Mouse (Mus musculus): Measurements from ENCODE around the gene Inpp1. TPM values are rescaled to one million over a fixed set of nuclear protein-coding genes. Genes with fewer than 3 reads are reported as not detected.

Gene Inpp1
- polyA plus RNA-seq, 1 experiment: 9.3 TPM

- H3K4me1 ChIP-seq (ENCODE audit: control insufficient read depth, insufficient read depth, low read length): no peaks in the 10 kb centered on the region
- 98% methylated on average over 3 of the region's 3 CpGs for WGBS
- DNase-seq: no peak
These were observed 21.6 kb upstream of the Inpp1 start for GRCm38 (mm10) chr1:52839099-52839498.

GRCm38 (mm10) chr1:52817813-52818147 lies 292 bp upstream of the Inpp1 start:
- no peak for DNase-seq
- TF ChIP-seq POLR2A (IDR thresholded peaks at IDR 0.05; ENCODE audit: borderline replicate concordance, extremely low read depth, low read depth, low read length) (no peak), CTCF (IDR thresholded peaks at IDR 0.05; ENCODE audit: insufficient read depth, low read length) (no peak)
- 4% methylated on average over 7 of the region's 7 CpGs for WGBS
- Histone ChIP-seq H3K4me3 (replicated peaks; ENCODE audit: extremely low read depth, low read depth, low read length) (peak overlapping the region; percentile 76), H3K4me1 (ENCODE audit: control insufficient read depth, insufficient read depth, low read length) (peaks cover 7% of the 10 kb centered on the region)

More at GRCm38 (mm10) chr1:52839099-52839498, 21.6 kb upstream of the Inpp1 start:
- TF ChIP-seq CTCF (IDR thresholded peaks at IDR 0.05; ENCODE audit: insufficient read depth, low read length): no peak
- no peak for TF ChIP-seq POLR2A (IDR thresholded peaks at IDR 0.05; ENCODE audit: borderline replicate concordance, extremely low read depth, low read depth, low read length)
- H3K4me3 ChIP-seq (replicated peaks; ENCODE audit: extremely low read depth, low read depth, low read length): no peak overlapping the region

- DNase-seq: peak; percentile 10
- TF ChIP-seq CTCF (IDR thresholded peaks at IDR 0.05; ENCODE audit: insufficient read depth, low read length): no peak
- no peak for TF ChIP-seq POLR2A (IDR thresholded peaks at IDR 0.05; ENCODE audit: borderline replicate concordance, extremely low read depth, low read depth, low read length)
- Histone ChIP-seq H3K4me3 (replicated peaks; ENCODE audit: extremely low read depth, low read depth, low read length) (peak overlapping the region; percentile 76), H3K4me1 (ENCODE audit: control insufficient read depth, insufficient read depth, low read length) (peaks cover 7% of the 10 kb centered on the region)
- 15% methylated on average over 13 of the region's 13 CpGs for WGBS
These were observed 1.1 kb downstream of the Inpp1 start for GRCm38 (mm10) chr1:52816232-52816891.

GRCm38 (mm10) chr1:52808456-52808855 lies 9.0 kb downstream of the Inpp1 start:
- TF ChIP-seq POLR2A (IDR thresholded peaks at IDR 0.05; ENCODE audit: borderline replicate concordance, extremely low read depth, low read depth, low read length) (no peak), CTCF (IDR thresholded peaks at IDR 0.05; ENCODE audit: insufficient read depth, low read length) (no peak)
- WGBS: 77% methylated on average over 6 of the region's 6 CpGs
- no peak for DNase-seq
- no peak overlapping the region for H3K4me3 ChIP-seq (replicated peaks; ENCODE audit: extremely low read depth, low read depth, low read length)
- no peaks in the 10 kb centered on the region for H3K4me1 ChIP-seq (ENCODE audit: control insufficient read depth, insufficient read depth, low read length)

- DNase-seq: no peak
- Histone ChIP-seq H3K4me3 (replicated peaks; ENCODE audit: extremely low read depth, low read depth, low read length) (no peak overlapping the region), H3K4me1 (ENCODE audit: control insufficient read depth, insufficient read depth, low read length) (no peaks in the 10 kb centered on the region; the same call in 1 of the 2 replicates)
- 95% methylated on average over 1 of the region's 1 CpGs for WGBS
- no peak for TF ChIP-seq CTCF (IDR thresholded peaks at IDR 0.05; ENCODE audit: insufficient read depth, low read length)
These were observed 12.4 kb downstream of the Inpp1 start for GRCm38 (mm10) chr1:52805041-52805440.

GRCm38 (mm10) chr1:52802406-52802975 lies 15.0 kb downstream of the Inpp1 start:
- WGBS: 72% methylated on average over 5 of the region's 5 CpGs
- H3K4me1 ChIP-seq (ENCODE audit: control insufficient read depth, insufficient read depth, low read length): peaks cover 6% of the 10 kb centered on the region; the same call in 1 of the 2 replicates
- TF ChIP-seq POLR2A (IDR thresholded peaks at IDR 0.05; ENCODE audit: borderline replicate concordance, extremely low read depth, low read depth, low read length) (no peak), CTCF (IDR thresholded peaks at IDR 0.05; ENCODE audit: insufficient read depth, low read length) (no peak)

GRCm38 (mm10) chr1:52801651-52802050 lies 15.8 kb downstream of the Inpp1 start:
- TF ChIP-seq POLR2A (IDR thresholded peaks at IDR 0.05; ENCODE audit: borderline replicate concordance, extremely low read depth, low read depth, low read length) (no peak), CTCF (IDR thresholded peaks at IDR 0.05; ENCODE audit: insufficient read depth, low read length) (no peak)
- Histone ChIP-seq H3K4me3 (replicated peaks; ENCODE audit: extremely low read depth, low read depth, low read length) (no peak overlapping the region), H3K4me1 (ENCODE audit: control insufficient read depth, insufficient read depth, low read length) (peaks cover 6% of the 10 kb centered on the region; the same call in 1 of the 2 replicates)
- DNase-seq: no peak
- WGBS: 68% methylated on average over 5 of the region's 5 CpGs

More at GRCm38 (mm10) chr1:52802406-52802975, 15.0 kb downstream of the Inpp1 start:
- DNase-seq: no peak
- H3K4me3 ChIP-seq (replicated peaks; ENCODE audit: extremely low read depth, low read depth, low read length): no peak overlapping the region

GRCm38 (mm10) chr1:52800340-52800740 lies 17.1 kb downstream of the Inpp1 start:
- H3K4me1 ChIP-seq (ENCODE audit: control insufficient read depth, insufficient read depth, low read length): peaks cover 6% of the 10 kb centered on the region; the same call in 1 of the 2 replicates
- WGBS: 18% methylated on average over 3 of the region's 3 CpGs
- no peak for DNase-seq
- H3K4me3 ChIP-seq (replicated peaks; ENCODE audit: extremely low read depth, low read depth, low read length): no peak overlapping the region
- TF ChIP-seq CTCF (IDR thresholded peaks at IDR 0.05; ENCODE audit: insufficient read depth, low read length): no peak

- no peak overlapping the region for H3K4me3 ChIP-seq (replicated peaks; ENCODE audit: extremely low read depth, low read depth, low read length)
- H3K4me1 ChIP-seq (ENCODE audit: control insufficient read depth, insufficient read depth, low read length): peaks cover 6% of the 10 kb centered on the region; the same call in 1 of the 2 replicates
- 52% methylated on average over 5 of the region's 5 CpGs for WGBS
- no peak for DNase-seq
- no peak for TF ChIP-seq CTCF (IDR thresholded peaks at IDR 0.05; ENCODE audit: insufficient read depth, low read length)
- TF ChIP-seq POLR2A (IDR thresholded peaks at IDR 0.05; ENCODE audit: borderline replicate concordance, extremely low read depth, low read depth, low read length): no peak
These were observed 17.7 kb downstream of the Inpp1 start for GRCm38 (mm10) chr1:52799772-52800171.

Measured in lung, adult 2 months (tissue).